Mouse (Mus musculus): Measurements from ENCODE around the gene Lbx1. TPM values are rescaled to one million over a fixed set of nuclear protein-coding genes. Genes with fewer than 3 reads are reported as not detected.
A peak's percentile ranks its signal among the peaks of the same experiment; 100 is the strongest.

The Lbx1 gene
- total RNA-seq, 4 experiments from 2014 or later = not detected

DNA sequence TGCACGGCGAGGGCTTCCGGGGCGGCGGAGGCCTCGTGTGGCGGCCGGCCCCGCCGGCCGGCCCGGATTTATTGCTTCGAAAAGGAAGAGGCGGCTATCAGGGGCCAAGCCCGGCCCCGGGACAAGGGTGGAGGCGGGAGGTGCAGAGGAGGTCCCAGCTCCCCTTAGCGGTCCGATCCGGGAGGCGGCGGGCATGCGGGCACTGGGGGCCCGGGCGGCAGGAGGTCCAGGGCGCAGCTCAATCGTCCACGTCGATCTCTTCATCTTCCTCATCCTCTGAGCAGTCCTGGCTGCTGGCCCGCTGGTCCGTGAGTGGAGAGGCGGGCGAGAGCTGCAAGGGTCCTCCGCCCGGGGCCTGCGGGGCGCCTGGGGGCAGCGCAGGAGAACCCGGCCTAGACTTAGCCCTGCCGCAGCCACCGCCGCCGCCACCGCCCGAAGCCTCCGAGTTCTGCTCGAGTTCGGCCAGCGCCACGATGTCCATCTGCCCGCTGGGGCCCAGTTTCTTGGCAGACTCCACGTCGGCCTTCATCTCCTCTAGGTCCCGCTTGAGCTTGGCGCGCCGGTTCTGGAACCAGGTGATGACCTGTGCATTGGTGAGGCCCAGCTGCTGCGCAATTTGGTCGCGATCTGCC is 2.0 kb downstream of the Lbx1 start:
- no peak for DNase-seq

DNA sequence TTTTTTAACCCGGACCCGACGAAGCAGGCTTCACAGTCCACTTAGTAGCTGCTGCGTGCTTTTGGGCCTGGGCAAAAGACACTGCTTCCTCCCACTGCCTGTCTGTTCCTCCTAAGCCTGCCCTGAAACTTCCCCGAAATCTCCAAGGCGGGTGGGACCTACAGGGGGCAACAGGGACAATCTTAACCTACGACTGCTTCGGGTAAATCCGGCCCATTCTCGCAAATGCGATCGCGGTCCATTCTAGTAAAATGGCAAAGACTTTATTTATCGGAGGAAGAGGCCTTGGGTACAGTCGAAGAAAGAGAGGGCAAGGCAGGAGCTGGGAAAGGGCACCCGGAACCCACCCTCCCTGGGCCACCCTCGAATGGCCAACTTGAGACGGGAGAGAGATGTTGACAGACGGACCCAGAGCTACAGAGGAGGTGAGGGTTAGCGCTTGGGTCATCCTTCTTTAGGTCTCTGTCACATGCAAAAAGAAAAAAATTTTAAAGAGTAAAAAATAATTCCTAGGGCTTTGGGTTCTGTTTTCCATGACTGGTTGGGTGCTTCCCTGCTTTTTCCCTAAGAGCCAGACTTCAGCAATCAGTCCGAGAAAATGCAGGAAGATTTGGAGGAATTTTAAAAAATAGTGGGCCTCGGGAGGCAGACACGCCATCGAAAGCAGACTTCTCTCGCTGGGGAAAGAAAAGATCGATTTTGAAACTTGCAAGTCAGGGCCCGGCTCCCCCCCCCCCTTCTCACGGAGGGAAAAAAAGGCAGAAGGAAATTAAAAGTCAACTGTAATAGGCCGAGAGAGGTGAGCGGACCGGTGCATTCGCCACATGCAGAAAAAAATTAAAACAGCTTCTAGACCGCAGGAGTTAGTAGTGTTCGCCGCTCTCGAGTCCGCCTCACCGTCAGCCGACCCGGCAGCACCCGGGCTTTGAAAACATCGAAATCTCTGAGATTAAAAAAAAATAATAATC is 2.9 kb downstream of the Lbx1 start:
- DNase-seq = no peak

DNA sequence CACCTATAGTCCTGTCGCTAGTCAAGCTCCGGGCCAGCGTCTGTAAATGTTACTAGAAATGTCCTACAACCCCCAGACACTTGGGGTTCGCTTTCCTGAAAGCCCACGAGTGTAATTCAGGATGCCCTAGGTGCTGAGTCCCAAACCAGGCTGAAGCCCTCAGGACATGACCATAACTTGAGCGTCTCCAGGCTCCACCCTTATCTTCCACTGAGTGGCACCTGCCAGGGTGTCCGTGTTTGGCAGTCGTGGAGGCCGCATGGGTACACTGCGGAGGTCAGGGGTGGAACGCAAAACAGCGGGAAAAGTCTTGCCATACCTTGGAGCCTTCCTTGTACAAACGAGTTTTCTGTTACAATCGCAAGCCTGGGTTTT is 3.6 kb downstream of the Lbx1 start:
- no peak for DNase-seq

DNA sequence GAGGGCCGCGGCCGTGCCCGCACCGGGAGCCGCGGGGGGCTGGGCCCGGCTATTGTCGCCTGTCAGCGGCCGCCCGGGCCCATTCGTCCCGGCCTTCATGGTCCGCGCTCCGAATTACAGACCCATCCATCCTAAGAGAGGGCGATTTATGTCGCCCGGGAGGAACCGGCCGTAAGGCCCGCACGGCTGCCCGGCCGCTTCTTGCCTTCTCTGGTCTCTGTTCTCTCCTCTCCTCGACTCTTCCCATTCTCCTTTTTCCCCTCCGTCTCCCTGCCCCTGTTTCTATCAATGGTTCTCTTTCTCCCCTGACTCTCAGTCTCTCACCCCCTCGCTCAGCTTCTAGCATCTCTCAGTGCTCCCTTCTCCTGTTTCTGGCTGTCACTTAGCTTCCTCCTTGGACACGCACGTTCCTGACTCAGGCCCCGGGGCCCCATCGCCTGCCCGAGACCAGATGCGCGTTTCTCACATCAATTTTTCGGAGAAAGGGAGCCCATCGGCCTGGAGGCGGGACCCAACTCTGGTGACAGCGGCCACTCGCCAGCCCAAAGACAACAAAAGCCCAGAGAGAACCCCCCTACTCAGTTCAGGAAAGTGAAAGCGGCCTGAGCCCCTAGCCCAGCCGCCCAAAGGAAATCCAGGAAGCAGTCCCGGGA is 4.1 kb downstream of the Lbx1 start:
- DNase-seq = no peak

- no peak for DNase-seq
Measured at GRCm38 (mm10) chr19:45230848-45231382, 4.7 kb downstream of the Lbx1 start.

DNA sequence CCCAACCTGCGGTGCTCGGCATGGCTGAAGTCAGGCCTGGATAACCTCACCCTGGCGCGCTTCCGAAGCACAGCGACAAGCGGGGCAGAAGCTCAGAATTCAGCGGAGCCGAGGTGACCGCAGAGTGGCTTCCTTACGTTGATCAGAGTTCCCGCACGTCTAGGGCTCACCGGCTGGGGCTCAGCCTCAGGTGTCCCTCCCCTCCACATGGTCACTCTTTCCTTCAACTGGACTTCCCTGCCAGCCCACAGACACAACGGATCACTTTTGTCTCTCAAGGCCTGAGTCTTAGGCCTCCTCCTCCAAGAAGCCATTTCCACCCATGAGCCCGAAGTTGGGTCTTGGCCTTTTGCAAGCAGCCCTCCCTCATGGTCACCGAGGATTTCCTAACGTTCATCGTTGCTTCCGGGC is 5.4 kb downstream of the Lbx1 start:
- DNase-seq = no peak

- DNase-seq = no peak
Measured at GRCm38 (mm10) chr19:45229378-45230135, 6.1 kb downstream of the Lbx1 start.

DNA sequence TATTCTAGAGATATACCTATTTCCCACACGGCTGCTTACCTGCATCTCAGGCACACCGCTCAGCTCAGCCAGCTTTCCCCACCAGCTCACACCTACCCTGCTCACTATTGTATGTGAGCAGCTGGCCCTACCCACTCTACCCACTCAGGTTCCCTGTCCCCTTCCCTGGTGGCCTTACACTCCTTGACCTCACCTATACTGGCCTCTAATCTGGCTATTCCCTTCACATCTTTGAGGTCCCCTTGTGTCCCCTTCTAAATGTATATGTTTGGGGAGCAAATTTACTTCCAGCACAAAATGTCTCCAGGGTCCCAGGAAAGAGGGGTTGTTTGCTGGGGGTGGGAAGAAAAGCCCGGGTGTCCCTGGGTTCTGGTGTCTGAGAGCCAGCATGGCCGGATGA is 6.8 kb downstream of the Lbx1 start:
- no peak for DNase-seq

DNA sequence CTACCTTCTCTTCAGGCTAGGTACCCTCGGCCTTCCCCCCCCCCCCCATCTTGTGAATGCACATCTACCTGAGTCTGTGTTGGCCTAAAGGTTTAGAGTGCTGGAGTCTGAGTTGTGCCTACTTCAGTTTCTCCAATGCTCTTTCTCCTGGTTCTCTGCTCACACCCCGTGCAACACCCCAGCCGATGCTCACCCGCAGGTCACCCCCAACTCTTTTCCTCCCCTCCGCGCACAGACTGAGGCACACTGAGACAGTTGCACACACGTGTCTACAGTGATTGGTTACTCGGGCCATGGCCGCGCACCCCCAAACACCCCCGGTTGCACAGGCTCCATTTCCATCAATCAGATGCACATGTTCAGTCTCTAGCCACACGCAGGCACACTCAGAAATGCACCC is 7.5 kb downstream of the Lbx1 start:
- no peak for DNase-seq

DNA sequence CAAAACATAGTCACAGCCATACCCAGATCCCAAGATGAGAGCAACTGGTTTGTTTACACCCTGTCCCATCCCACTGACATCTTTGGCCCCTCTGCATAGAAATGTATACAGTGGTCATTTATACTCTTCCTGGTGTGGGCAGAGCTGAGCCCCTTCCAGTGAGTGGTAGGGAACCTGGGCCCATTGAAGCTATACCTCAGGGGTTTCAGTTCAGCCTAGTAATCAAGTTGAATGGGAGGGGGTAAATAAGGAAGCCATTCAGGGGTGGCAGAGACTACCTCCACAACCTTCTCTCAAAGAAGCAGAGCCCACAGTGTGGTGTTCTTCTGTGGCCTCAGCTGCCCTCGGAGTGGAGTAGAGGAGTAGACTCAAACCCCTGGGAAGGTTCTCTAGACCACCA is 7.9 kb downstream of the Lbx1 start:
- no peak for DNase-seq

DNA sequence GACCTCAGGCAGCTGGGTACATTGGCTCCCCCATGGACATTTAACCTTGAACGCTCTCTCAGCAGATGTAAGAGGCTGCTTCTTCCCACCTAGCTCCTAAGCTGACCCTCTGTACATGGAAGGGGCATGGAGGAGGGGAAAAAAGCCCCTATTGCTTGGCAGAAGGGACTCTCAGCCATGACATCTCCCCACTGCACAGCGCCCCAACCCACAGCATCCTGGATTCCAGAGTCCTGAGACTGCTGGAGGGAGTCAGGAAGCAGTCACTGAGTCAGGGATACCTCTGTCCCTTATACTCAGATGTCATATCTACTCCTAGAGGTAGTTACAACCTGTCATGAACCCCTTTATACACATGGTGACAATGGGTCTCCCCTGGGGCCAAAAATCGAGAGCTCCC is 8.6 kb downstream of the Lbx1 start:
- DNase-seq = no peak

DNA sequence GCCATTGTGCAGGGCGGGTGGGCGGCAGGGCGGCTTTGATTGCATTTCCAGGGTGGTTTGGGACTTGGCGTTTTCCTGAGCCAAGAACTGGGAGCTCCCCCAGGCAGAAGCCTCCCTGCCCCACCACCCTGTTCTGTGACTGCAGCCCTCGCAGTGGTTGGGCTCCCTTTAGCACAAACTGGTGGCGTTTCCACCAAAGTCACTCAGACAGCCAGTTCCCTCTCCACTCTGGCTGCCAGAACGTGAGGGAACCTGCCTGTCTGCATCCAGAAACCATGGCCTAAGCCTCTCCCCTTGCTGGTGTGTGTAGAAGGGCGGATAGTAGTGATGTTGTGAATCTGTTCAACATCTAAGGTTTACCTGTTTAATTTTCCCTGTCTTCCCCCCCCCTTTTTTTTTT is 9.4 kb downstream of the Lbx1 start:
- no peak for DNase-seq

DNA sequence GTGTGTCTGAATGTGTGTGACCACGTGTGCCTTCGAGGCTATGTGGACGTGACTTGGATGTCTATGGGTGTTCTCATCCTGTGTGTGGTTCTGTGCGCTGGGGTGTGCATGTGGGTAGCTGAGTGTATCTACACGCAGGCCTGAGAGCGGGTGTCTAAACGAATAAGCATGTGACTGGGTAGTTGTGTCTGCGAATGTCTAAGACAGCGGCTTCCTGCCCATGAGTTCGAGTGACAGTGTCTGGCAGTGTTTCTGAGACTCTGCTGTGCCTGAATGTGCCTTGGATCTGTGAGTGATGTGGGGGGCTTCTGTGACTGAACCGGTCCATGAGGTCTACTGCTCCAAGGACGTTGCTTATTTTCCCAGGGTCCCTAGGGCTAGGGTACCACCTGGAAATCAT is 10.5 kb downstream of the Lbx1 start:
- DNase-seq = no peak

GRCm38 (mm10) chr19:45224286-45224559 is 11.4 kb downstream of the Lbx1 start:
- DNase-seq = no peak

DNA sequence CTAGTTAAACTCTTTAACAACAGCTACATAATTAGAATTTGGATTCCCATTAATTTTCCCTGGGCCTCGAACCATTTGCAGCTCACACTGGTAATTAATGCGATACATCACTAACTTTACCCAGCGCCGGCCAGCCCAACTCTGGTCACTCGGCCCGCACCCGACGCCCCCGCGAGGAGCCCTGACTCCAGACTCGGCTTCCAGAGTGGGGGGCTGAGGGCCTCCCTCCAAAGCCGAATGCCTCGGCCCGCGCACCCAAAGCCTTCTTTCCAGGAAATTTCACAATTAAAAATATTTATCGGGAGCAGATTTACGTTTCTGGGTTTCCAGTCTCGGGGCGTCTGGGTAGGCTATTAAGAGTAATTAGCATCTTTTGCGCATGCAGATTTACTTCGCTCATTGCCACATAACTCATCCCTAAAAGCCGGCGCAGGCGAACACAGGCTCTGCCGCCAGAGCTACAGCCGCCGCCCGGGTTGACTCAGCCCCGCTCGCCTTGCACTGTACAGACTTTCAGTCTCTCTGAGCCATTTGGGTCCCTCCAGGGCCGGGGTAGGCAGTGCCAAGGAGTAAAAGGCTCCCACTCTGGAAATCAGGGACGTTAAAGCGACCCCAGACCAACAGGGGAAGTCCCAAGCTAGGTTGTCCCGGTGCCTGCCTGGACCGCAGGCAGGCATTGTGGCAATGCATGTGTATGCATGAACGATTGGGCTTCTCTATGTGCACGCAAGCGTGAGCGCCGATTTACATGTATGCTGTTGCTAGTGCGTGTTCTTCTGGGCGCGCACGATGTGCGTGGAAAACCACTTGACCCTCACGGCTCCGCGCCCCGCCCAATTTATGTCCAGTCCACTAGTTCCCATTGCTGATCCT is 12.0 kb downstream of the Lbx1 start:
- no peak for DNase-seq

- DNase-seq = no peak
Measured at GRCm38 (mm10) chr19:45222141-45222782, 13.3 kb downstream of the Lbx1 start.

GRCm38 (mm10) chr19:45221458-45221783 is 14.2 kb downstream of the Lbx1 start:
- no peak for DNase-seq

DNA sequence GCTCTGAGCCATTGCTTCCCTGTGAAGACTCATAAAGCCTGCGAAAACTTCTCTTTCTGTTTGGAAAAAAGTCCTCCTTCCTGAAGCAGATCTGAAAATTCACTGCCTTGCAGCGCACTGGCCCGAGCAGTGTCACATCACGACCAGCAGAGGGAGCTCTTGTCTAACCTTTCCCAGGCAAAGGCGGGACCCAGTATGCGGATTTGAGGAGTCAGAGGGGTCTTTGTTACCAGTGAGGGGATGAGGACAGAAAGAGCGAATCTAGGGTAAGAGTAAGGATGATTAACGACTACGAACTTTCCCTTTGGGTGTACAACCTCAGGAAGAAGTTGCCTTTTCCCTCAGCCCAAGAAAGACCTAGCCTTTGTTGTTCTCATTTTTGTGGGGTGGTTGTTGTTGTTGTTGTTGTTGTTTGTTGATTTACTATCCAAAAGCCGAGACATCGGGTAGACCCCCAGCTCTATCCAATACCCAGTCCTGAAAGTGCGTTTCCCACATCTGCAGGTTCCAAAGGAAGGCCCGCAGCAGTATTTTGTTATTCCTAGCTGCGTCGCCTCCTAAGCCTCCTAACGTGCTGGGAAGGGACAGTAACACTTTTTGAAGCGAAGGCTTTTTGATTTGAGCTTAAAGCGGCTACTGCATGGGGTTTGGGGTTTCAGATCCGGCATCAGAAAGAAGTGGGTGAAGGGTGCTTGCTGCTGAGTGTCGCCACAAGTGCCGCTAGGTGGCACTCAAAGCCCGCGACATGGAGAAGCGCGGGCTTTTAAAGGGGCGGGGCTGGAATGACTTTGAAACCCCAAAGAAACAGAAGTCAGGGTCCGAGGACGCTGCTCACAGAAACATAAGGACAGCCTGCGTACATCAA is 14.8 kb downstream of the Lbx1 start:
- DNase-seq = peak; percentile 32

- DNase-seq = peak; percentile 61
Measured at GRCm38 (mm10) chr19:45216240-45216639, 19.4 kb downstream of the Lbx1 start.

GRCm38 (mm10) chr19:45215431-45215830 is 20.2 kb downstream of the Lbx1 start:
- DNase-seq = no peak

Data from adrenal gland, adult 8-10 months (tissue).